Mouse (Mus musculus) lung, postnatal 0 days (tissue): ENCODE data around the gene Adamtsl3. TPM values are rescaled to one million over a fixed set of nuclear protein-coding genes. Genes with fewer than 3 reads are reported as not detected.

ENCODE experiments used
- ATAC-seq: fragments of 200-750 bp; cut with Nextera tagmentation; 2 replicates; pipeline ENCODE4 v1.8.0; 2017; ENCODE audit warnings: moderate library complexity
- DNase-seq: peaks from one replicate; pipeline ENCODE4 v3.0.0-alpha.2; 2016; ENCODE audit warnings: low spot score
- H3K27ac ChIP-seq: fragments of 300-500 bp; sonication (generic); 2 replicates; pipeline ENCODE4 v1.5.1; 2014; ENCODE audit warnings: antibody characterized with exemption, mild to moderate bottlenecking, low read length, mixed read lengths
- H3K27me3 ChIP-seq: fragments of 300-500 bp; sonication (generic); replicated peaks from 2 replicates; pipeline ENCODE4 v1.6.1; 2014; ENCODE audit warnings: low read length, mixed read lengths; ENCODE audit not compliant: insufficient read depth
- H3K36me3 ChIP-seq: fragments of 300-500 bp; sonication (generic); 2 replicates; pipeline ENCODE4 v1.6.1; 2014; ENCODE audit warnings: low read length, mixed read lengths; ENCODE audit not compliant: insufficient read depth
- H3K4me1 ChIP-seq: fragments of 300-500 bp; sonication (generic); 2 replicates; pipeline ENCODE4 v1.6.1; 2014; ENCODE audit warnings: antibody characterized with exemption, low read depth, low read length, mixed read lengths; ENCODE audit not compliant: insufficient read depth
- H3K4me2 ChIP-seq: fragments of 300-500 bp; sonication (generic); replicated peaks from 2 replicates; pipeline ENCODE4 v1.6.1; 2014; ENCODE audit warnings: low read depth, mild to moderate bottlenecking, low read length, moderate library complexity, mixed read lengths
- H3K4me3 ChIP-seq: fragments of 300-500 bp; sonication (generic); 2 replicates; pipeline ENCODE4 v1.5.1; 2014; ENCODE audit warnings: low read depth, low read length
- H3K9ac ChIP-seq: fragments of 300-500 bp; sonication (generic); replicated peaks from 2 replicates; pipeline ENCODE4 v1.6.1; 2014; ENCODE audit warnings: low read depth, mild to moderate bottlenecking
- H3K9me3 ChIP-seq: fragments of 300-500 bp; sonication (generic); 2 replicates; pipeline ENCODE4 v1.6.1; 2016; ENCODE audit warnings: low read length, mixed read lengths
- CTCF ChIP-seq: IDR thresholded peaks from 2 replicates; pipeline ENCODE4 v1.5.1; 2016; ENCODE audit warnings: antibody characterized with exemption, mild to moderate bottlenecking
- EP300 ChIP-seq: IDR thresholded peaks from 2 replicates; pipeline ENCODE4 v1.6.1; 2016; ENCODE audit warnings: antibody characterized with exemption, mild to moderate bottlenecking, control low read depth
- WGBS: fragments of 180-500 bp; shearing (Covaris S2); extraction: QIAGEN DNeasy Blood & Tissue Kit; methylation state at CpG from one replicate; pipeline ENCODE4 v1.1.7; 2014; 5-methylcytosine and 5-hydroxymethylcytosine counted together
- polyA plus RNA-seq: library from polyadenylated mRNA; unstranded; fragments of >200 nt; fragmentation: Nextera tagmentation; extraction: Ambion mirVana; gene quantifications from 2 replicates; pipeline ENCODE4 v1.2.1, GENCODE M21; 2015

Adamtsl3 gene
- polyA plus RNA-seq, 1 experiment from 2014 or later: 2.4 TPM

DNA sequence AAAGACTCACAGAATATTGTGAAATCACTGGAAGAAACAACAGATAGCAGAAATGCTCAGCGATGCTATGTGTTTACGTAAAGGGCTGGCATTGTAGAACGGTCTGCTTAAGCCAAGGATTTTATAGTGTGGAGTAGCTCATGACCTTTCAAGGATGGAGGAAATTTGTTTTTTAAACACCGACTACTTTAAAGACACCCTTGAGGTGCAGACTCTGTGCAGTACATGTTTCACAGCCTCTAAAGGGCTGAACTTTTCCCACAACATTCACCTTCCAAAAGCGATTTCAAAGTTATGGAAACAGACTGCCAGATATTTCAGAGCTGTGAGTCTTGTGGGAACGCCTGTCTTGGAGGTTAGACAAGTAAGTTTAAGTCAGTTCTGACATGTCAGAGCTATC, 255.4 kb downstream of the Adamtsl3 start:
- H3K36me3 ChIP-seq: no peaks in the 10 kb centered on the region
- H3K4me3 ChIP-seq: no peak overlapping the region
- TF ChIP-seq CTCF: no peak
- TF ChIP-seq EP300: no peak
- no peak overlapping the region for H3K27ac ChIP-seq
- H3K27me3 ChIP-seq: no peaks in the 10 kb centered on the region
- H3K4me1 ChIP-seq: no peaks in the 10 kb centered on the region
- no peaks in the 10 kb centered on the region for H3K9me3 ChIP-seq
- no peak overlapping the region for H3K4me2 ChIP-seq
- DNase-seq (no peak), ATAC-seq (no peak)
- no peak overlapping the region for H3K9ac ChIP-seq
- WGBS: 54% methylated on average over 6 of the region's 6 CpGs

DNA sequence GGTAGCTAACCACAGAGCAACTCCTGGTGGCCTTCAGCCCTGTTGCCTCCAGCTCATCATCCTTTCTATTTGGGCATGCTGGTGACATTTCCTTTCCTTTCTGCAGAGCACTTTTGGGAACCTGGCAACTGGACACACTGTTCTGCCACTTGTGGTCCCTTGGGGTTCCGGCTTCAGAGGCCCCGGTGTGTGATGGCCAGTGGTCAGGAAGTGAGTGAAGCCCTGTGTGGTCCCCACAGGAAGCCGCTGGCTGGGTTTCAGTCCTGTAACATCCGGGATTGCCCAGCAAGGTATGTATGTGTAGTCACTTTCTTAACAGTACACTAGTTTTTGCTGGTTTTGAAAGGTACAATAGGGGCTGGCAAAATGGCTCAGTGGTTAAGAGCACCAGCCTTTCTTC, 266.5 kb downstream of the Adamtsl3 start:
- Histone ChIP-seq H3K4me3 (no peak overlapping the region), H3K4me2 (no peak overlapping the region), H3K27ac (no peak overlapping the region), H3K4me1 (no peaks in the 10 kb centered on the region), H3K27me3 (no peaks in the 10 kb centered on the region), H3K36me3 (no peaks in the 10 kb centered on the region), H3K9ac (no peak overlapping the region), H3K9me3 (no peaks in the 10 kb centered on the region)
- ATAC-seq (no peak), DNase-seq (no peak)
- TF ChIP-seq EP300: no peak
- no peak for TF ChIP-seq CTCF
- 70% methylated on average over 4 of the region's 4 CpGs for WGBS

DNA sequence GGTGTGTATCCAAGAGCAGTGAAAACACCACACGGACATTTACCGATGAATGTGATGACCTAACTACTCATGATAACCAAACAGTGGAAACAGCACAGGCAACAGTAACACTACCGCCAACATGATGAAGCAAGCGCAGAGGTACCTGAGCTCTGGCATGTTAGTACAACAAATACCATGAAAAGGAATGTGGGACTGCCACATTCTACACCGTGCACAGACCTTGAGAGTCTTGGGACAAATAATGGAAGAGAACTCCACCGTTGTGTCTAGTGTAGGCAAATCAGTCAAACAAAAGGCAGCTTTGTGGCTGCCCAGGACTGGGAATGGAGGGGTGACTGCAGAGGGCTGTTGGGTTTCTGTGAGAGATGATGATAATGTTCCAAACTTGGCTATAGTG, 269.9 kb downstream of the Adamtsl3 start:
- no peak overlapping the region for H3K27ac ChIP-seq
- 60% methylated on average over 6 of the region's 6 CpGs for WGBS
- H3K9ac ChIP-seq: no peak overlapping the region
- H3K9me3 ChIP-seq: no peaks in the 10 kb centered on the region
- peak; percentile 97 for ATAC-seq
- no peaks in the 10 kb centered on the region for H3K4me1 ChIP-seq
- no peak overlapping the region for H3K4me3 ChIP-seq
- no peaks in the 10 kb centered on the region for H3K36me3 ChIP-seq
- peak; percentile 82 for DNase-seq
- no peaks in the 10 kb centered on the region for H3K27me3 ChIP-seq
- H3K4me2 ChIP-seq: no peak overlapping the region
- TF ChIP-seq CTCF (no peak), EP300 (peak; percentile 89)

DNA sequence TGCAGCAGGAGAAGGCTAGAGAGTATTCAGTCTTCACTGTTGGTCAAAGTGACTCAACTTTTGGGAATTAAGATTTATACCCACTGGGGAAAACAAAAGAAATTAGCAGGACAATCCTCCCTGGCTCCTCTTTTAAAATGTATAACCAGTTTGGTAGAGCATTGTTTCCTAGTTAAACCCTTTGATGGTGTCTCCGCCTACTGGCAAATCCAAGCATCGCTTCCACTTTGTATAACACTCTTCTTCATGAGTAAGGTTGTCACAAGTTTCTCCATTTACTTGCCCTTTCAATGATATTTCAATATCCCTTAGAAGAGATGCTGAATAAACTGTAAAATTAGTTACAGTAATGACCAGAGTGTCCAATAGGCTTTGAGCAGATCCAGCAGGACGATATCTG, 274.1 kb downstream of the Adamtsl3 start:
- WGBS: 55% methylated on average over 3 of the region's 3 CpGs
- TF ChIP-seq CTCF (peak; percentile 67), EP300 (no peak)
- no peaks in the 10 kb centered on the region for H3K27me3 ChIP-seq
- no peak overlapping the region for H3K9ac ChIP-seq
- H3K36me3 ChIP-seq: no peaks in the 10 kb centered on the region
- H3K27ac ChIP-seq: no peak overlapping the region
- DNase-seq: peak; percentile 44
- H3K9me3 ChIP-seq: no peaks in the 10 kb centered on the region
- no peaks in the 10 kb centered on the region for H3K4me1 ChIP-seq
- H3K4me2 ChIP-seq: no peak overlapping the region
- H3K4me3 ChIP-seq: no peak overlapping the region
- no peak for ATAC-seq

DNA sequence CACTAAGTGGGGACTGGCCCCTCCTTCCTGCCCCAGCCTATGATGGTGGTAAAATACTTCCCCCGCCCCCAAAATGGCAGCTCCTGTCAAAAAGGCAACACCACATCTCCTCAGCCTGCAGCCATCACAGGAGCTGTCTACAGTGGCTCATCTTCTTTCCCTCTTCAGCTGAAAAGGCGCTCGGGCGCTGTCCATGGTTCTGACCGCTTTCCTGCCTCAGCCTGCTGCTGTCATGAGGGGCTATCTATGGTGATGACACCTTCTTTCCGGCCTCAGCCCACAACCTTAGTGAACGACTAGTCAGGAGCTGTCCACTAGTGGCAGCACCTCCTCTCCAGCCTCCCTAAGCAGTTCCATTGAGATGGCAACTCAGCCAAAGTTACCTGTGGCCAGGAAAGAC, 289.8 kb downstream of the Adamtsl3 start:
- no peak overlapping the region for H3K4me2 ChIP-seq
- no peaks in the 10 kb centered on the region for H3K4me1 ChIP-seq
- no peak overlapping the region for H3K9ac ChIP-seq
- H3K36me3 ChIP-seq: no peaks in the 10 kb centered on the region
- no peak overlapping the region for H3K27ac ChIP-seq
- H3K4me3 ChIP-seq: no peak overlapping the region
- H3K27me3 ChIP-seq: no peaks in the 10 kb centered on the region
- H3K9me3 ChIP-seq: no peaks in the 10 kb centered on the region
- no peak for ATAC-seq
- peak; percentile 23 for DNase-seq
- 17% methylated on average over 7 of the region's 7 CpGs for WGBS
- TF ChIP-seq CTCF (no peak), EP300 (no peak)

DNA sequence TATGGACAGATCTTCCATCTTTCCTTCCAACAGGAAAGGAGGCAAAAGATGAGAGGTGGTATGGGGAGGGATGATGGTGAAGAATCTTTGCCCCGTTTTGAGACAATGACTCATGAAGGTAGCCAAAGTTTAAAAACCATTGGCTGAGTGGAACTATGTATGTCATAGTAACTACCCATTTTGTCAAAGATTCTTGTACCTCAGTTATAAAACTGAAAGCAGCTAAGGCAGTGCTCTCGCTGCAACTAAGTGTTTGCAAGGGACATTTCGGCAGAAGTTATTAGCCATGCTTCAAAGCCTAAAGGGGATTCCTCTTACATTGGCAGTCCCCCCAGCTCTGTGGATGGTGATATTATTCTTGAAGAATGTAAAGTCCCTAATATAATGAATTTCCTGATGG, 311.7 kb downstream of the Adamtsl3 start:
- WGBS: 81% methylated on average over 3 of the region's 3 CpGs
- no peaks in the 10 kb centered on the region for H3K27me3 ChIP-seq
- no peak for ATAC-seq

DNA sequence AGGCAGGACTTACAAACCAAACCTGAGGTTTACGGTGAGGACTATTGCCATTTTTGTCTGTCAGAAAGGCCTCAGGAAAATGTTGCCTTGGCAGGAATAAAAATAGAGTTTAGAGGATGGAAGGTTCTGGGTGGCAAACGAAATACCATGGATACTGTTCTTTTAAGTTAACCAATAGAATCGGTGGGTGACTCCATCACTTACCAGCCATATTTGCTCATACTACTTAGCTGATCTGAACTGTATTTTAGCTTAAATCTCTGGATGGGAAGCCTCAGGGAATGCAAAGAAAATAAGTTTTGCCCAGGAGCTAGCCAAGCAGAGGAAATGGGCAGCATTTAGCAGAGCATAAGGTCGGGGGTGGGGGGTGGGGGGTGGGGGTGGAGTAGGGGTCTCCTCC, 312.4 kb downstream of the Adamtsl3 start:
- H3K9ac ChIP-seq: 0 out of 2 replicates have a peak overlapping the region, but pooled peaks have one; percentile 55
- 0 out of 2 replicates have a peak, but pooled peaks cover 2% of the 10 kb centered on the region for H3K4me1 ChIP-seq
- peak overlapping the region; percentile 64 for H3K4me2 ChIP-seq
- H3K9me3 ChIP-seq: no peaks in the 10 kb centered on the region
- no peaks in the 10 kb centered on the region for H3K36me3 ChIP-seq
- H3K27me3 ChIP-seq: no peaks in the 10 kb centered on the region
- peak; percentile 5 for DNase-seq
- no peak overlapping the region for H3K27ac ChIP-seq
- no peak for ATAC-seq
- H3K4me3 ChIP-seq: peak overlapping the region; percentile 59
- TF ChIP-seq EP300: no peak
- TF ChIP-seq CTCF: no peak
- 17% methylated on average over 4 of the region's 4 CpGs for WGBS

More for the DNA sequence above, 311.7 kb downstream of the Adamtsl3 start:
- Histone ChIP-seq H3K27ac (no peak overlapping the region), H3K4me3 (no peak overlapping the region), H3K4me2 (no peak overlapping the region), H3K4me1 (0 out of 2 replicates have a peak, but pooled peaks cover 2% of the 10 kb centered on the region), H3K9me3 (no peaks in the 10 kb centered on the region), H3K9ac (no peak overlapping the region), H3K36me3 (no peaks in the 10 kb centered on the region)
- no peak for DNase-seq
- TF ChIP-seq EP300 (no peak), CTCF (no peak)
